Mouse (Mus musculus) G1E-ER4 (cell line): ENCODE data around the gene Cntn6. TPM values are rescaled to one million over a fixed set of nuclear protein-coding genes. Genes with fewer than 3 reads are reported as not detected.

Source experiments
- GATA1 ChIP-seq: IDR thresholded peaks from one replicate; pipeline ENCODE4 v1.8.0; 2012; ENCODE audit warnings: low read length, inconsistent platforms
- polyA plus RNA-seq: library from polyadenylated mRNA; stranded (reverse); fragments of >175 nt; gene quantifications from 2 replicates; pipeline ENCODE4 v1.2.3, GENCODE M21; 2012

Gene Cntn6
- not detected in 2 replicates for polyA plus RNA-seq

DNA sequence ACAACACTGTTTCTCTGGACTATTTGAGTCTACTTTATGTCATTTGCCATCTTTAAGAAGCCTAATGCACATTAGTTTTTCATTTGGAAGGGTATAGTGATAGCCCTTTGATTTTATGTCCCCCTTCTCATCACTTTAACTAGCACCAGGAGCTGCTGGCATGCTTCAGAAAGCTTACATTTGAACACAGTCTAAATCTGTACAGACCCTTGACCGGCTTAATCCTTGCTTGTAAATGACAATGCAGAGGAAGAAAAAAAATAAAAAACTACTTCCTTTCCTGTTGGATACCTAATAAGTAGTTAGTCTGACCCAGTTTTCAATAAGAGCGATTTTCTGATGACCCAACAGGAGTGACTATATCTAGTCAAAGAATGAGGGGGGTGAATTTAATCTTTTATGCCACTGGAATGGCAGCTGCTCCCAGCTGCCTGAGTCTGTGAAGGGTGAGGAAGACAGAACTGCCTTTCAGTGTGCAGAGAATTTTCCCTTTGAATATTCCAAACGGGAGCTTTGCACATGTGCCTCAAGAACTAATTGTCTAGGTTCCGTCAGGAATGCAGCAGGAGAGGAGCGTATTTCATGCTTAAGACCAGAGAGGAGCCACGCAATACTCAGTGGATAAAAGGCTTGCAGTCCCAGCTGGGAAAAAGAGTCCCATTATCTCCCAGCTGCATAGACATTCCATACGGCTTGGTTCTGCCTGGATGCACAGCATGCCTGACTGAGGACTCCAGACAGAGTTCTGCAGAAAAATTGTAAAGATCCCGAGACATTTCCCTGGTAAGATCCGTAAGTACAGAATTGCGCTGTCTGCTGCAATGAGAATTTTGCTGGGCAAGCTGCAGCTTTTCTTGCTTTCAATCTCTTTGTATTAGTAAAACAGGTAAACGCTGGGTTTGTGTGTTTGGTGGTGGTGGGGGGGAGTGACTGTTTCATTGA is at the start of gene Cntn6:
Cntn6 (plus strand) TSS at position 301 of the 942 bp plus-strand sequence.
- no peak for TF ChIP-seq GATA1

DNA sequence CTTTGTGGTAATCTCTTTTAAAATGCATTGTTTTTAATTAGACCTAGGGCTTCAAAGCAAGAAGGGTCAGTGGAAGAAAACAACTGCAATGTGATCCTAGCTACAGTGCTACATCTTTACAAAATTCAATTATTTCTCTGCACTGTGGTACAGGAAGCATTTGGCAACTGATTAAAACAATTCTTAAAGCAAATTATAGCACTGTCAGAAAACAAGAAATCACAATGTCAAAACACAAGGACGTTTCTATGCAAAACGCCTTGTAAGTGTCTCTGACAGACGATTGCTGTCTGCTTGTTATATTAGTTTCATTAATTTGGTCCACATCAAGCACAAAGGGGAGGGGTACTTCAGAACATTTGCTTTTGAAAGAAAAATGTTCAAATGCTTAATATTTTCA is 48.9 kb upstream of the Cntn6 start:
- TF ChIP-seq GATA1 = no peak

DNA sequence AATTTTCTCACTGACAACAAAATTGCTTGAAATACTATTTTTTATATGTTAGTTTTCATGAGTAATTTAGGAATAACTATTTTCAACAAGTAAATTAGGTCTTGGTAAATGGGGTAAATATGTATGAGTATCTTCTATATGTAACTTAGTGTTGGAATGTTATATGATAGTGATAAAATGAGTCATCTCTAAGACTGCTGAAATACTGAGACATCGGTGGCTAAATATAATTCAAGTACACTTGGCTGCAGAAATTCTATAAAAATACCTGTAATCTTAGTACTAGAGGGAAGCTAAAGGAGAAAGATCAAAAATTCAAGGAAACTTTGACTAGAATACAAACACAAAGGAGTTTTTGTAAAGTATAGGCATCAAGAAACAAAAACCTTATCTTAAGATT is 21.9 kb upstream of the Cntn6 start:
- no peak for TF ChIP-seq GATA1

DNA sequence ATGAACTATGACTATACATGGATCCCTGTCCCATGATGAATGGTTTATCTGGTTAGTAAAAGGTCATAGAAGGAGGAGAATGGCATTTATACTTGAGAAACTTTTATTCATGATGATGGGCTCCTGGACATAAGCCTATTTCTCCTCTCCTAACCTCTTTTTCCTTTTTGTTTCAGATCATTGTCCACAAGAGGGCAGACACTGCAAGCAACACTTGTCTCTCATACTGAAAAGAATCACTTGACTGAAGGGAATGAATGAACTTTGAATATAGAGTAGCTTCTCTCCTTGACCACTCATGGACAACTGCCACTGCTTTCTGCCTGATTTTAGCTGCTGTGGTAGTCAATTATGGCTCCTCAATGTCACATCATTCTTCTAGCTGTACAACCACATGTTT is 13.3 kb upstream of the Cntn6 start:
- TF ChIP-seq GATA1 = no peak

DNA sequence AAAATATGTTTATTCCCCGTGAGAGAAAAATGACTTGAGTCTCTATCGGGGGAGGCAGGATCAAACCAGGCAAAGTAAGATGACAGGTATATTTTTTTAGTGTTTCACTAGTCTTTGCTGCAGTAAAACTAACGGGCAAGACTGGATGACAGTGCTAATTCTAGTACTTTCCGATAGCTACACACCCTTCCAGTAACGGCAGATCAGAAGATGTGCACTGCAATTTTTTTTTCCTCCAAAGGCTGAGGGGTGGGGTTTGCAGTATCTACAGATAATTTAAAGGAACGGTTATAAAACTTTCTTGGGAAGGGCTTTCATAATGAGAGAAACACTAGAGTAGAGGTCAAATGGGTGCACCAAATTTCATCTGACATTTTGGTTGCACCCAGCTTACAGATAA is 869 bp downstream of the Cntn6 start:
- TF ChIP-seq GATA1 = no peak

DNA sequence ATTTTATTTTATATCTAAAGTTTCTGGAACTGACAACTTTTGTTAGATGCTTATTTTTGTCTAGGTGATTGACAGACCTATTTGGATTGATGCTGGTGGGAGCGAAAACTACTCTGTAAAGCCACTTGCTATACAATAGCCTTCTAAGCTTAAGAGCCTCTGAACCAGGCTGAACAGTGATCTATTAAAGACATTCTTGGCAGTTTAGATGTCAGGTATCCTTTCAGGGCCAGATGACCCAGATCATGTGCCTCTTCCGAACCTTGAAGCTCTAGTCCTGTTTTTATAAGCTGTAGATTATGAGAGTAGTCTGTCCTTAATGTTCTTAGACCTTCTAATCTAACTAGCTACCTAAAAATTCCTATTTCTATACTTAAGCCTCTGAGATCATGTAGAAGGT is 3.2 kb downstream of the Cntn6 start:
- TF ChIP-seq GATA1 = no peak

DNA sequence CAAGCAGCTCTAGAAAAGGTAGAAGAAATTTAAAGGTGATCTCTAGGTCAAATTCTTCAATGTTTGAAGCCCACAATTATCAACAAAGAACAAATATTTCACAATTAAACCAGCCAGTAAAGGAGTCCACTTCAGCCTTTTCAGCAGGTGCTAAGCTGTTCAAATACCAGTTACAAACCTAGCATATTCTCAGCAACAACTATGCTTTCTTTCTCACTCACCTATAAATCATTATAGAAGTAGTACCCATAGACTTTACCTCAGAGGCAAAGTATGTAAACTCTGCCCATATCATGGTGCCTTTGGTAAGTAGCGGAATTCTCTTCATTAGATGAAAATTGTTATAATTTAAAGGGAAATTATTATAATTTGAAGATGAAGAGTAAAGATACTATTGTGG is 71.4 kb downstream of the Cntn6 start:
- no peak for TF ChIP-seq GATA1

DNA sequence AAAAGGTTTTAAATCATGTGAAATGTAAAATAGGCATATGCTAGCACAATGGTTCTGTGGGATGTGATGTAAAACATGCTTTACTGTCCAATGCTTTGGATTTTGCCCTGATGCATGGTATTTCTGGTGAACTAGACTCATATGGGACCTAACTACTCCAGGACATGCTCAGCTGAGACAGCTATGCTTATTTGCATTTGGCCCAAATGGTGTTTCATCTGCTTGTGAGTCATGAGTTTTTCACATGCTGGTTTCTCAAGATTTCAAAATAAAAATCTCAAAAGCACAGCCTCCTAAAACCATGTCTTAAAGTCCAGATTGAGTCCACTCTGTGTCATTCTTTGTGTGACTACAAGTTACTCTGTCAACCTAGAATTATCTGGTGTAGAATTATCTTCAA is 77.0 kb downstream of the Cntn6 start:
- no peak for TF ChIP-seq GATA1

DNA sequence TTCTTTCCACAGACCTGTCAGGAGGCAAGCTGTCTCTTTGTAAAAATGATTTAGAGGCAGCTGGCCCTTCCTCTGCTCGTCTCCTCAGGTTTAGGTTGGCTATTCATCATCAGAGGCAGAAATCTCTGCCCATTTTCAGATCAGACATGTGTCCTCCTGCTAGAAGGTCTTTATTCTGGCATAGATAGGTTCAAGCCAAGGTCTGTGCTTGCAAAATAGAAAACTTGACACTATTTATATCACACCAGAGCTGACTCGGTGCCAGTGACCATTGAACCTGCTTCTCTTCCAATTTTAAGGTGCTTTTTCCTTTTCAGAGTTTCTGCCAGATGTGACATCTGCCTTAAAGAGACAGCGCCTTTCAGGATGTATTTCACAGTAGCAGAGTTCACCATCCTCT is 95.4 kb downstream of the Cntn6 start:
- TF ChIP-seq GATA1 = no peak

DNA sequence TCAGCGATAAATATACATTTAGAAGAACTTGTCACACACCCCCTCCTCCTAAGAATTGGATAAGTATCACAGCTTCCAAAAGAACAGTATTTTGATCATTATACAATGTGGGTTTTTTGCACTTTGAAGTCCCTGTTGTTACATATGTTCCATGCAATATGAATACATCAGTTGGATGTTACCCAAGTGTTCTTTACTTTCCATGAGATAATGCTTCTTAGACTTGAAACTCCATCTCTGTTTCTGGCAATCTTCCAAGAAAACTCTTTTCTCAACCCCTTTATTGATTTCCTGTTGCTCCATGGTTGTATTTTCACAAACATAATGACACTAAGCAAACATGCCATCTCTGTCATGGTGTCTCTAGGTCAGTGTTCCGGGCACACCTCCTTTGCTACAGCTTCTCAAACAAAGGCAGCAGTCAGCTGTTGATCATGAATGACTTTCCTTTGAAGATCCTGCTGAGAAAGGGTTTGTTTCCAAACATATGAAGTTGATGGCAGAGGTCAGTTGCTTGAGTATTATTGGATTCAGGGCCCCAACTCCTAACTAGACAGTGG is 108.3 kb downstream of the Cntn6 start:
- TF ChIP-seq GATA1 = no peak

DNA sequence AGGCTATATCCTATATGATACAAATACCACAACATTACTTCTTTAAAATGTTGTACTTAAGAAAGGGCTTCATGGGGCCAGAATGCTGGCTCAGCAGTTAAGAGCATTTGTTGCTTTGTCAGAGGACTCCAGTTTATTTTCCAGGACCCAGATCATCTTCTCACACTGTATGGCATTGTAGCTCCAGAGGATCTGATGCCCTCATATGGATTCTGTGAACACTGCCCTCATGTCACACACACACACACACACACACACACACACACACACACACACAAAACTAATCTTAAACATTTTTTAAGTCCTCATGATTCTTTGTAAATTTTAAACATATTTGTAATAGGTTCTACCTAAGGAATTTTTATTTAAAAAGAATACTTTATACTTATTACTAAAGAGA is 110.3 kb downstream of the Cntn6 start:
- no peak for TF ChIP-seq GATA1

DNA sequence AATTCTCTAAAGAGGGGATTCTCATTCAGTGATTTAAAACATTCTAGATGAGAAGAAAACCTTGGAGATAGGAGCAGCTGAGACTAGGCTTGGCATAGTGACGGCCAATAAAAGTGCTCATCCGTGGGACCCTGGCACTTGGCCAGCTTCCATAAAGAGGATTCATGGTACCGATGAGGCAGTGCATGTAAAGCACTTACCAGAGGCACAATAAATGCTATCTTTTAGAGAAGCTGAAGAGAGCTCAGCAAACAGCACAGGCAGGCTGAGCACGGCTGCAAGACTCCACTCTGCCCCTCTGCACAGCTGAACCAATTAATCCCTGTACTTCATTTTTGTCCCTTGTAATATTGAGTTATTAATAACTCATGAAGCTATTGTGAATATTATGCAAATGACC is 110.8 kb downstream of the Cntn6 start:
- no peak for TF ChIP-seq GATA1

DNA sequence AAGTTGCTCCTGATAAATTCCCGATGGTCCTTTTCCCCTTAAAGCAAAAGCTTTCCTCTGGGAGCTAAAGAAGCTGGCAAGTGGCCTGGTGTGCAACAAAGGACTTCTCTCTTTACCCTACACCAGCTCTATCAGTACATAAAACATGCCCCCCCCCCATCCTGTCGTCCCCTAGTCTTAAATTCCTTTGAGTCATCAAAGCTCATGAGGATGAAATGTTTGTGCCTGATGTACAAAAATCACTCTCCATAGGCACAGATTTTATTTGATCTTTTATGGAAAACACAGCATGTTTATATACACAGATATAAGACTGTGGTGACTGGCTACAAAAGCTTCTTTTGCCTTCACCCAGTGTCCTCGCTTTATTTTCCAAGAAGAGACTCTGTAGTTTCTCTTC is 112.6 kb downstream of the Cntn6 start:
- no peak for TF ChIP-seq GATA1

DNA sequence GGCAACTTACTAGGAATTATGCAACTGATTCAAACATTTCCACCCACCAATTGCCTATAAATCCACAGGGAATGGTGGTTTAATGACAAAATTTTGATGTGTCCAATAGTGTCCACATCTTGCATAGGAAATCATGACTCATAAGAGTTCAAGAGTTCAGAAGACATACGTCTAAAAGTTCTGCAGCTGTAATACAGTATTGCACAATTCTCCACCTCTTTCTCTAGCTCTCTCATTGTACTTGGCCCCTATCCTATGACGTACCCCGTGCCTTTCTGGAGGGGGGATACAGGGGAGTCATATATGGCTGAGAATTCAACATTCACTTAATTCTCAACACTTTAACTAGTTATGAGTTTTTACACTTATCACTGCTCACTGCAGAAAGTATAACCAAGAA is 160.9 kb downstream of the Cntn6 start:
- TF ChIP-seq GATA1 = no peak

DNA sequence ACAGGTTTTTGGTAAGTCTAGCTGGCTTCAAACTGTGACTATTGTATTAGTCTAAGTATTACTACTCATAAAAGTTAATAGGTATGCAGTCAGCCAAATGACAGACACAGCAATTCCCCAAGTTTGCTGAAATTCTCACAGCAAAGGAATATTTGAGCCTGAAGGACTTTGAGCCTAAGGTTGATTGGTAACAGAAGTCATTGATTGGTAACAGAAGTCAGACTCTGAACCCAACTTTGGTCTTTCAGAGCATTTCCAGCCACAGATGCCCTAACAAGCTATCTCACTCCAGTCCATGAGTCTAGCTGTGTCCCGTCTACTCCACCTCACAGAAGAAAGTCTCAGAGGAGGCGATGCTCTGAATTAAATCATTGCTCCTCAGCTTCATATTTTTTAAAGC is 176.1 kb downstream of the Cntn6 start:
- TF ChIP-seq GATA1 = no peak

DNA sequence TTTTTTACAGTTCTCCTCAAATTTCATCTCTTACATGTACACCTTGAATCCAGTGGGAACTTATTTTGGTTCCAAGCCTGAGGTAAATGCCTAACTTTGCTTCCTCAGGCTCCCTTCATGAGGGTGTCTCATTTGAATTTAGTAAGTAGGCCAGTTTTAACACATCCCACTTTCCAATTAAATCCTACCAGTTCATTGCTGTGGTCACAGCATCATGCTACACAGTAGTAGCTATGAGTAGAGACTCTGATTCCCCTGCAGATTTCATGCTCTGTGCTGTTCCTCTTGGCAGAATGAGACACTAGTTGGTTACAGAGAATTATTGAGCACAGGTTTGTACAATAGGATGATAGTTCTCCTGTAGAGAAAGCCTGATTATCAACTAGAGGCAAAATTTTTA is 181.7 kb downstream of the Cntn6 start:
- no peak for TF ChIP-seq GATA1
